Mouse (Mus musculus): ENCODE results near the gene Plpp7. TPM values are rescaled to one million over a fixed set of nuclear protein-coding genes. Genes with fewer than 3 reads are reported as not detected.

Gene Plpp7
- total RNA-seq, 2 experiments from 2014 or later: 20.2 to 21.5 TPM

DNA sequence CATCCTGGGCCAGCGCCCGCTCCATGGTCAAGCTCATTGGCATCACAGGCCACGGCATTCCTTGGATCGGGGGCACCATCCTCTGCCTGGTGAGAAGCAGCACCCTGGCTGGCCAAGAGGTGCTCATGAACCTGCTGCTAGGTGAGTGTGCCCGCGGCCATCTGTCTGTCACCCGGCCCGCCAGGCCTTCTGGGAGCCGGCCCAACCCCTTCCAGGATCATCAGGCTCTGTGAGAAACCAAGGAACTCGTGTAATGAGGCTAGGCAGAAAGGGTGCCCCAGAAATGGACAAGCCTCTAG, 743 bp downstream of the Plpp7 start:
- no peak for DNase-seq (ENCODE audit: low spot score in 2 of 2)

DNA sequence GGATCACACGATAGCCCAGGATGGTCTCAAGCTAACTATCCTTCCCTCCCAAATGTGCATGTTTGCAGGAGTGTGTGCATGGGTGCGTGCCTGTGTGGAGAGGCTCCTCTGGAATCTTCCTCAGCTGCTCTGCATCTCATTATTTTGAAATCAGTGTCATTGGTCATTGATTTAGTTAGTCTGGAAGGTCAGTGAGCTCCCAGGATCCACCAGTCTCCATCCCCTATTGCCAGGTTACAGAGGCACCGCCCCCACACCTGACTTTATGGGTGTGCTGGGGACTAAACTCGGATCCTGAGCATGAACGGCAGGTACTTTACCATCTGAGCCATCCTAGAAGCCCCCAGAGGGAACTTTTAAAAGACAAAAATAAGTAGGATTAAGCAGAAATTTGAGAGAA, 7.6 kb downstream of the Plpp7 start:
- no peak for DNase-seq (ENCODE audit: low spot score in 2 of 2)

DNA sequence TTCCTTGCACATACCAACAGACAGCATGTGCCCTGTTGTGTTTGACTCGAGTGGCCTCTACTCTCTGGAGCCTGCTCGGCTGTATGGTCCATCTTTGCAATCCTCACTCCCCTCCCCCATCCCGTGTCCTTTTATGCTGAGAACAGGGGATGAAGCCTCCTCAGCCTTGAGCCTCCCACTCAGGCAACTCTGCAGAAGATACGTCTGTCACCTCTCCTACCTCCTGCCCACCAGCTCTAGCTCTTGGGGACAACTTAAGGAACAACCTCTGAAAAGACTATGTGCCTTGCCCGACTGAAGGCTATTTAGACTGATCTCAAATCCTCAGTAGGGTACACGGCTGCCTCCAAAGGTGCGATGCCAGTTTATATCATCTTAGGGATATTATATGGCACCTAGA, 8.2 kb downstream of the Plpp7 start:
- DNase-seq (ENCODE audit: low spot score in 2 of 2): no peak

DNA sequence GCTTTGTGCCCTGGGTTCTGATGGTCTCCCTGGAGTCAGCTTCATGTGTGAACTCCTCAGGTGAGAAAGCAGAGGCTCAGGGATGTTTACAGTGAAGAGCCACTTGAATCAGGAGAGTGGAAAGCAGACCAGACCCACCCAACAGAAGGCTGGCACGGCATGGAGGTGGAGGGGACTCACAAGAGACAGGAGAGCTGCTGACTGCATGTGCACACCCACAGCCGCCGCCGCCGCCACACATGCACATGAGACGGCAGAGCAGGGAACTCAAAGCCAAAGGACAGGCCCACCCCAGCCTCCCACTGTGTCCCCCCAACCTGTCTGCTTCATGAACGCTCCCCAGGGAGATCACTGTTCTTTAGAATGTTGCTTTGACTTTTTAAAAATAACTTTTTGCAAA, 8.8 kb downstream of the Plpp7 start:
- DNase-seq (ENCODE audit: low spot score in 2 of 2): no peak

GRCm38 (mm10) chr2:32105117-32105913, 10.0 kb downstream of the Plpp7 start:
- no peak for DNase-seq (ENCODE audit: low spot score in 2 of 2)

DNA sequence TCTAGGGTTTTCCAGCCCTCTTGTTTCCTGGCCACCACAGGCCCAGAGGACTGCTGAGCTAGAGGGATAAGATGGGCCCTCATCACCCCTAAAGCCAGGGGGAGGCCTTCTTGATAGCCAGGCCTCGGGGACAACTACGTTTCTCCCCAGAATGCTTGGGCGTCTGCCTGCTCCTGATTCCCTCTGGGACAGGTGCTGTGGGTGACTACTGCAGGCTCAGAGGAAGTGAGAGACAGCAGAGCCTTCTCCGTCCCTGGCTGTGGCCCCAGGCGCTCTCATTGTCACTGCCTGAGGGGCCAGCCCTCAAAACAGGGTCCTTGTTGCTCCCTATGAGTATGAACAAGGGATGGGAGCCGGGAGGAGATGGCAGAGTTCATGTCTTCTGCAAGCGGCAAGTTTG, 10.6 kb downstream of the Plpp7 start:
- no peak for DNase-seq (ENCODE audit: low spot score in 2 of 2)

DNA sequence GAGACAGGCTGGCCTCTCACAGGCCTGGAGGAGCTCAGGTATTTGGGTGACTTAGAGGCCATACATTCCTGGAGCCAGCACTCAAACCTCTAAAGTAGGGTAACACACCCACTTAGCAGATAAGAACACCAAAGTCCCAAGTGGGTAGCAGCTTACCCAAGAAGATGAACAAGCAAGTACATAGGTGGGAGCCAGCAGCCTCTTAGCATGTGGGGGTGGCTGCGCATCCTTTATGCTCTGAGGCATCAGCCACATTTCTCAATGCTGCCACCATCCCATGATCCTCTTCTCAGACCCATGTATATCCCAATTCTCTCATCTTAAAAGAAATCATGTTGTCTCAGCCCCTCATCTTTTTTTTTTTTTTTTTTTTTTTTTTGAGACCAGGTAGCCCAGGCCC, 15.9 kb downstream of the Plpp7 start:
- DNase-seq (ENCODE audit: low spot score in 2 of 2): no peak

GRCm38 (mm10) chr2:32112548-32112947, 17.2 kb downstream of the Plpp7 start:
- DNase-seq (ENCODE audit: low spot score in 2 of 2): no peak

- no peak for DNase-seq (ENCODE audit: low spot score in 2 of 2)
These were observed 20.5 kb downstream of the Plpp7 start for GRCm38 (mm10) chr2:32115851-32116268.

- no peak for DNase-seq (ENCODE audit: low spot score in 2 of 2)
These were observed 24.7 kb downstream of the Plpp7 start for GRCm38 (mm10) chr2:32119802-32120750.

DNA sequence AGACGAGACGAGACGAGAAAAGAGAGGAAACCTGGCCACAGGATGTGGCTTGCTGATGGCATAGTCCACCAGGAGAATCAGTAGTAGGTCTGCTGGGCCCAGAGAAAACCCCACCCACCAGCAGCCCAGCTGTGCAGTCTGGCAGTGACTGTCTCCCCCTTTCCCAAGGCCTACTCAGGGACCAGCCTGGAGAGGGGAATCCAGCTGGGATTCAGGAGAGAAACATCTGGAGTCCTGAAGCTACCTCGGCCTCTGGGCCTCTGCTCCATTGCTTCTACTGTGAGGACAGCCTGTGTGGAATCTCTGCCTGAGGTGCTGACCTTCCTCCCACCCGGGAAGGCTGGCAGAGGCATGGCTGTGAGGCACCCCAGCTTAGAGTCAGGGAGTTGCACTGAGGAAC, 25.8 kb downstream of the Plpp7 start:
- no peak for DNase-seq (ENCODE audit: low spot score in 2 of 2)

DNA sequence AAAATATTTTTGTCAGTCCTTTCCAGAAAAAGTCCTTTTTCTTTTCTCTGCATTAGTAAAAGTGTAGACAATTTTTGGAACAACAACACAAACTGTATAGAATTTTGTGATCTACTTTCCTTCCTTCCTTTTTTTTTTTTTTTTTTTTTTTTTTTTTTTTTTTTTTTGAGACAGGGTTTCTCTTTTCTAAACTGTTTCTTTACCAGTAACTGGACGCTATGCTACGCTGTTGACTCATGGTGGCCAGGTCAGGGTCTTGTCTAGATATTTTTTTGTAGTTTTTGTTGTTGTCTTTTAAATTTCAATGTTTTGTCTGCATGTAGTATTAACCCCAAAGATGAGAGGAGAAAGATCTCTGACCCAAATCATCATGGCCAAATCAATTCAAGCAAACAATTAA, 26.5 kb downstream of the Plpp7 start:
- DNase-seq (ENCODE audit: low spot score in 2 of 2): no peak

- no peak for DNase-seq (ENCODE audit: low spot score in 2 of 2)
These were observed 32.6 kb downstream of the Plpp7 start for GRCm38 (mm10) chr2:32127653-32128535.

DNA sequence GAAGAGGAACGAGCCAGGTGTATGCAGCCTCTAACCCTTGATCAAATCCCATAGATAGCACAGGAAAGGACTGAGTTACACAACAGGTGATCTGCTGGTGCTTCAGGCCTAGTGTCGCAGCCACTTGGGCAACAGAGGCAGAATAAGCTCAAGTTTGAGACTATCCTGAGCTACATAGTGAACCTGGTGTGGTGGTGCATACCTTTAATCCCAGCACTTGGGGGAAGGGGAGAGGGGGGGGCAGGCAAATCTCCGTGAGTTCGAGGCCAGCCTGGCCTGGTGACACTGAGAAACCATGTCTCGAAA, 33.2 kb downstream of the Plpp7 start:
- DNase-seq (ENCODE audit: low spot score in 2 of 2): no peak

GRCm38 (mm10) chr2:32129383-32130074, 34.2 kb downstream of the Plpp7 start:
- no peak for DNase-seq (ENCODE audit: low spot score in 2 of 2)

- DNase-seq (ENCODE audit: low spot score in 2 of 2): peak in 1 of 2 experiments; percentile 71
These were observed 35.1 kb downstream of the Plpp7 start for GRCm38 (mm10) chr2:32130435-32130834.

DNA sequence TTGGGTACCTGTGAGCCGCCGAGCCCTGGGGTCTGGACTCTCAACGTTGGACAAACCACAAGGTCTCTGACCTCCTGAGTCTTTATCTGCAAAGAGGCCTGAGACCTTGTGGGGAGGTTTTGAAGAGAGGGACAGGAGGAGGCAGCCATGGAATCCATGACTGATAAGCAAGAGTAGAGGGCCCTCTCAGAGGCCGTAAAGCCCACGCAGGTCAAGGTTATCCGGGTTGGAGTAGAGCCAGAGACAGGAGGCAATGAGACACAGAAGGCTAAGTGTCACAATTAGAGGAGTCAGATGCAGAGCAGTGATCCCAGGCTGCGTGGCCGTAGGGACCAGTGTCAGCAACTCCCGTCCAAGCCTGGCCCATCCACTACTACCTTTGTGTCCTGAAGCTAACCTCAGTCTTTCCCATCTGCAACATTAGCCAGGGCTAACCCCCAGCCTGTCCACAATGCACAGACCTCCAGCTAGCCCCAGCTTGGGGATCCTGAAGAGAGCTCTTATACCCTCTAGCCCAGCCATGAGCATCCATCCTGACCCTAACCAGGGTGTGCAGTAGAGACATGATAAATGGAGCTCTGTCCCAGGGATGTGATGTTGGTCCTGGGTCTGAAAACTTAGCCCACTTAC, 36.0 kb downstream of the Plpp7 start:
- DNase-seq (ENCODE audit: low spot score in 2 of 2): no peak

DNA sequence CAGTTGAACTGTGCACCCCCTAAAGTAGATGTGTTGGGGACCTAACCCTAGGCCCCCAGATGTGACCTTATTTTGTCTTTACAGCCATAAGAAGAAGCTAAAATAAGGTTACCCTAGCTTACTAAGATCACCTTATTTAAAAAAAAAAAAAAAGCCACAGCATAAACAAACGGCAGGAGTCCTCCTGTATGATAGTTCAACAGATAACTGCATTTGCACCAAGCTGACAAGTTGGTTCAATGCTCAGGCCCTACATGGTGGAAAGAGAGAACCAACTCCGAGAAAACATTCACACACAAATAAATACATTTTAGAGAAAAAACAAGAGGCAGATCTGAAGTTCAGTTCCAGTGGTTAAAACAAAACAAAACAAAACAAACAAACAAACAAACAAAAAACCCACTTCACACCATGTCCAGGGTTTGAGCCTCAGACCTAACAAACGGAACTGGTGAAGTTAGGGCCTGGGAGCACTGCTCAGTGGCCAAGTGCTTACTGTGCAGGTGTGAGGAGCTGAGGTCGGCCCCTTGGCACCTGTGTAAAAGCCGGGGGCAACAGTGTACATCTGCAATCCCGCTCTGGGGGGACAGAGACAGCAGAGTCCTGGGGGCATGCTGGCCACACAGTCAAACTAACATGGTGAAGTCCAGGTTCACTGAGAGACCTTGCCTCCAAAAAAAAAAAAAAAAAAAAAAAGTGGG, 36.7 kb downstream of the Plpp7 start:
- DNase-seq (ENCODE audit: low spot score in 2 of 2): no peak

DNA sequence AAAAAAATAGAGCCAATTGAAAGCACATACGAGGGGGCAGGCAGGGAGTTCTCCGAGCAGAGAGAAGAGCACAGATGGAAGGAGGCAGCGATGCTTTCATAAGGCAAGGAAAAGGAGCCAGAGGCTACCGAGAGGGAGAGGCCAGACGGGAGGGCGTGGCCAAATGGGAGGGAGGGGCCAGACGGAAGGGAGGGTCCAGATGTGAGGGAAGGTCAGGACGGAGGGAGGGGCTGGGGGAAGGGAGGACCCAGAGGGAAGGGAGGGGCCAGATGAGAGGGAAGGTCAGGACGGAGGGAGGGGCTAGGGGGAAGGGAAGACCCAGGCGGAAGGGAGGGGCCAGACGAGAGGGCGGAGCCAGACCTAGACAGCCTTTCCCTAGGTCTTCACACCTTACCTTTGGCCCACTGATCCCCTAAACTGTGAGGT, 37.3 kb downstream of the Plpp7 start:
- DNase-seq (ENCODE audit: low spot score in 2 of 2): no peak

- DNase-seq (ENCODE audit: low spot score in 2 of 2): peak; percentile 90
These were observed 38.7 kb downstream of the Plpp7 start for GRCm38 (mm10) chr2:32134039-32134438.
